Mouse (Mus musculus) hindbrain, embryonic 11.5 days (tissue): ENCODE measurements around the gene Pla2g12b. TPM values are rescaled to one million over a fixed set of nuclear protein-coding genes. Genes with fewer than 3 reads are reported as not detected.

ENCODE experiments used
- ATAC-seq: fragments of 200-750 bp; cut with Nextera tagmentation; 2 replicates; pipeline ENCODE4 v1.8.0; 2017; ENCODE audit warnings: mild to moderate bottlenecking, moderate TSS enrichment, moderate library complexity; ENCODE audit not compliant: low FRiP score
- DNase-seq: peaks from one replicate; pipeline ENCODE4 v3.0.0-alpha.2; 2015; ENCODE audit warnings: low spot score
- H3K27ac ChIP-seq: fragments of 300-500 bp; sonication (generic); 2 replicates; pipeline ENCODE4 v1.5.1; 2014; ENCODE audit warnings: mild to moderate bottlenecking, low read depth, low read length
- H3K27me3 ChIP-seq: fragments of 300-500 bp; sonication (generic); 2 replicates; pipeline ENCODE4 v1.6.1; 2014; ENCODE audit warnings: mild to moderate bottlenecking, low read length, moderate library complexity, mixed read lengths; ENCODE audit not compliant: control insufficient read depth, insufficient read depth
- H3K36me3 ChIP-seq: fragments of 300-500 bp; sonication (generic); 2 replicates; pipeline ENCODE4 v1.6.1; 2014; ENCODE audit warnings: mild to moderate bottlenecking, low read length, moderate library complexity, mixed read lengths; ENCODE audit not compliant: control insufficient read depth, insufficient read depth
- H3K4me1 ChIP-seq: fragments of 300-500 bp; sonication (generic); replicated peaks from 2 replicates; pipeline ENCODE4 v1.6.1; 2014; ENCODE audit warnings: low read length, mixed read lengths; ENCODE audit not compliant: control insufficient read depth, insufficient read depth
- H3K4me2 ChIP-seq: fragments of 300-500 bp; sonication (generic); replicated peaks from 2 replicates; pipeline ENCODE4 v1.6.1; 2014; ENCODE audit warnings: mild to moderate bottlenecking, low read depth, low read length
- H3K4me3 ChIP-seq: fragments of 300-500 bp; sonication (generic); 2 replicates; pipeline ENCODE4 v1.5.1; 2014; ENCODE audit warnings: low read depth, low read length
- H3K9ac ChIP-seq: fragments of 300-500 bp; sonication (generic); 2 replicates; pipeline ENCODE4 v1.6.1; 2014; ENCODE audit warnings: low read depth, low read length
- H3K9me3 ChIP-seq: fragments of 300-500 bp; sonication (generic); 2 replicates; pipeline ENCODE4 v1.6.1; 2016; ENCODE audit warnings: low read length; ENCODE audit not compliant: control insufficient read depth
- WGBS: fragments of 180-500 bp; shearing (Covaris S2); extraction: QIAGEN DNeasy Blood & Tissue Kit; methylation state at CpG from one replicate; pipeline ENCODE4 v1.1.7; 2014; 5-methylcytosine and 5-hydroxymethylcytosine counted together
- polyA plus RNA-seq: library from polyadenylated mRNA; unstranded; fragments of >200 nt; fragmentation: Nextera tagmentation; extraction: Ambion mirVana; gene quantifications from 2 replicates; pipeline ENCODE4 v1.2.1, GENCODE M21; 2014

Gene Pla2g12b
- polyA plus RNA-seq, 1 experiment from 2014 or later, result 0.22 TPM

DNA sequence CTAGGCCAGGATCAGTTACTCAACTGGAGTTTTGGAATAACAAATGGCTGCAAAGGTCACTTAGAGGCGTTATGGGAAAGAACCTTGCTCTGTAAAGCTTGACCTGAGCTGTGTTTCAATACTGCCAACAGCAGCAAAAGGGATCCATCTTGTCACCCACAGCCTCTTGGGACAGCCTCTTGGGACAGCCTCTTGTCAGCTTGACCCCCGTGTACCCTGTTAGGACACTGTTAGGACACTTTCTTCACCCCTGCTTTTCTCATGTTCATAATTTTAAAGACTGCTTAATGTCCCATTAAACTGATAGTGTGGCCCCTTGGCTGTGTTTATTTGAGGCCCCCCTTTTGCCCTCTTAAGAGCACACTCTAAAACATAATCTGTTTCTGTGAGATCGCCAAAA is 21.0 kb downstream of the Pla2g12b start:
- 82% methylated on average over 3 of the region's 3 CpGs for WGBS
- Histone ChIP-seq H3K9ac (no peak overlapping the region), H3K9me3 (no peaks in the 10 kb centered on the region), H3K4me1 (no peaks in the 10 kb centered on the region), H3K27me3 (no peaks in the 10 kb centered on the region), H3K4me2 (no peak overlapping the region), H3K4me3 (no peak overlapping the region), H3K27ac (no peak overlapping the region), H3K36me3 (no peaks in the 10 kb centered on the region)
- DNase-seq (no peak), ATAC-seq (no peak)

DNA sequence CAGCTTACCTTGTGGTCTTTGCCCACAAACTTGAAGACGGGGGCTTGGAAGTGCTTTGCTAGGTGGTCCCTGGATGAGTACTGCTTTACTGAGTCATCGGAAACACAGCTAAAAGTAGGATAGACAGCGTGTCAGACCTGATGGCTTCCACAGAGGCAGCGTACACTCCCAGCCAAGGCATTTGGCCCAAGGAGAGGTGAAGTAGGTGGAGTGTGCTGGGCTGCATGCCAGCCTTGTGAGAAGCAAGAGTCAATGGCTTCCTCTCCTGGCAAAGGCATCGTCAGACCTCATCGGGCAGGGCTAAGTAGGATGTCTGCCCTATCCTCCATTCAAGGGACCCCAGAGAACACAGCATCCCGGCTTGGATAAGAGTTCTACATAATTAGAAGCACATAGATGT is 21.9 kb downstream of the Pla2g12b start:
- Histone ChIP-seq H3K36me3 (no peaks in the 10 kb centered on the region), H3K4me2 (no peak overlapping the region), H3K9me3 (no peaks in the 10 kb centered on the region), H3K9ac (no peak overlapping the region), H3K27me3 (no peaks in the 10 kb centered on the region), H3K27ac (no peak overlapping the region), H3K4me1 (no peaks in the 10 kb centered on the region), H3K4me3 (no peak overlapping the region)
- 93% methylated on average over 7 of the region's 7 CpGs for WGBS
- ATAC-seq (no peak), DNase-seq (no peak)

DNA sequence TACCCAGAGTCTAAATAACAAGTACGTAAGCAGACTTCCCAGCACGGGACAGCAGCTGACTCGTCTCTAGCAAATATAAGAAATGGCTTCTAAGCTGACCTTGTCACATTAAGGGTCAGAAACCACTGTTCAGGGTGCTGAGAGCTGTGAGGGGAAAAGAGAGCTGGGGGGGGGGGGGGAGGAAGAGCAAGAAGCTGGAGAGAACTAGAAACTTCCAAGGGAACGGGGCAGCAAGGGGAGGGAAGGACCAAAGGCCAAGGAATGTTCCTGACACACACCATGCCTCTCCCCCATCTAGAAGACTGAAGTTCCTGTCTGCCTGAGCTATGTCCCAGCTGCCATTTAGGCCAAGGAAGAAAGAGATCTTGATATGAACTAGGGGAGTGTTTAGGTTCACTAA is 22.9 kb downstream of the Pla2g12b start:
- ATAC-seq (no peak), DNase-seq (no peak)
- H3K4me3 ChIP-seq, result no peak overlapping the region
- H3K4me1 ChIP-seq, result no peaks in the 10 kb centered on the region
- H3K4me2 ChIP-seq, result no peak overlapping the region
- no peaks in the 10 kb centered on the region for H3K27me3 ChIP-seq
- no peaks in the 10 kb centered on the region for H3K9me3 ChIP-seq
- no peaks in the 10 kb centered on the region for H3K36me3 ChIP-seq
- H3K27ac ChIP-seq, result no peak overlapping the region
- 67% methylated on average over 4 of the region's 4 CpGs for WGBS
- no peak overlapping the region for H3K9ac ChIP-seq

DNA sequence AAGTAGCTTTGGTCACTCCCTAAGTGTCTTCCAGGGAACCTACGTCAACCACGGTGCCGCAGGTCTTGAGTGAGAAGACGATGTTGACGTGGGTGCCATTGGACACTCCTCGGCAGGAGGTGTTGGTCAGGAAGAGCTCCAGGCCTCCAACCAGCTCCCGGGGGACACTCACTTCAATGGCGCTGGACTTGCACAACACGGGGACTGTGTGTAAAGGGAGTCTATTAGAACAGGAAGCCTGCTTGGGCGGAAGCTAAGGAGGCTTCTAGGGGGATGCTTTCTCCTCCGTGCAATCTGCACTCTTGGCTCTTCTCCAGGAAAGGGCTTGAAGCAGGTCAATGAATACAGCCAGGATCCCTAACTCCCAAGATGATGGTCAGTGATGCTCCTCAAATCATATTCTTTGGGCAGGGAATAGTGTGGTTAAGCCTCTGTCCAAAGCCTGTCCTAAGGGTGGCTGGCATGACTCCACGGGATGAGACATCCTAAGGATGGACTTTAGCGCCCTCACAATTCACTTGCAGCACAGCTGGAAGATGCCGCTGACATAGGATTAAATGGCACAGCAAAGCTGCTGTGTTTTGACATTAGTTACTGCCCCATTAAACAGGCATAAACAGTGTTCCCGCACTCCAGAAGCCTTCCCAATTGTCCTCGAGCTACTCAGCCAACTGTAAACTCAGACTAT is 26.1 kb downstream of the Pla2g12b start:
- ATAC-seq, result no peak

DNA sequence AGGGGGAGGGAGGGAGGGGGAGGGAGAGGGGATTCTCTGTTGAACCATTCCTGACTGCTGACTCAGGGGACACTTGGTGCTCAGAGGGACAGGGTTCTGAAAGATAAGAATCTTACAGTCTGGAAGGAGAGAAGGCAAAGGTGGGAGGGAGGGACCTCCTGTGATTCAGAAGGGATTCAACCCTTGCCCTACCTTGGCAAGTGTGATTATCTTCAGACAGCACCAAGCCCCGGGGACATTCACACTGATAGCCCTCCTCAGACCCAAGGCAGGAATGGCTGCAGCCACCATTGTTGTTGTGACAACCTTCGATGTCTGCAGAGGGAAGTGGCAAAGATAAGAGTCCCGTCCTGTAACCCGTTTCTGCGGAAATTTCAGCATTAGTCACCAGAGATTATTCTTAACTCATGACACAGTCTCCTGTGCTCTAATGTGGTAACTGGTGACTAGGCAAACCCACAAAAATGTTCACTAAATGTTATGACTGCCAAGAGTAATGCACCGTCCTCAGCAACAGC is 27.3 kb downstream of the Pla2g12b start:
- H3K27ac ChIP-seq, result no peak overlapping the region
- WGBS, result 61% methylated on average over 6 of the region's 6 CpGs
- no peaks in the 10 kb centered on the region for H3K9me3 ChIP-seq
- no peaks in the 10 kb centered on the region for H3K27me3 ChIP-seq
- H3K4me2 ChIP-seq, result no peak overlapping the region
- no peaks in the 10 kb centered on the region for H3K36me3 ChIP-seq
- ATAC-seq (no peak), DNase-seq (no peak)
- no peaks in the 10 kb centered on the region for H3K4me1 ChIP-seq
- H3K9ac ChIP-seq, result no peak overlapping the region
- no peak overlapping the region for H3K4me3 ChIP-seq

More for the DNA sequence above, 26.1 kb downstream of the Pla2g12b start:
- H3K9ac ChIP-seq, result no peak overlapping the region
- no peak for DNase-seq
- 83% methylated on average over 16 of the region's 16 CpGs for WGBS
- no peaks in the 10 kb centered on the region for H3K4me1 ChIP-seq
- H3K4me2 ChIP-seq, result no peak overlapping the region
- H3K27ac ChIP-seq, result no peak overlapping the region
- no peaks in the 10 kb centered on the region for H3K36me3 ChIP-seq
- no peaks in the 10 kb centered on the region for H3K27me3 ChIP-seq
- no peaks in the 10 kb centered on the region for H3K9me3 ChIP-seq
- H3K4me3 ChIP-seq, result no peak overlapping the region

DNA sequence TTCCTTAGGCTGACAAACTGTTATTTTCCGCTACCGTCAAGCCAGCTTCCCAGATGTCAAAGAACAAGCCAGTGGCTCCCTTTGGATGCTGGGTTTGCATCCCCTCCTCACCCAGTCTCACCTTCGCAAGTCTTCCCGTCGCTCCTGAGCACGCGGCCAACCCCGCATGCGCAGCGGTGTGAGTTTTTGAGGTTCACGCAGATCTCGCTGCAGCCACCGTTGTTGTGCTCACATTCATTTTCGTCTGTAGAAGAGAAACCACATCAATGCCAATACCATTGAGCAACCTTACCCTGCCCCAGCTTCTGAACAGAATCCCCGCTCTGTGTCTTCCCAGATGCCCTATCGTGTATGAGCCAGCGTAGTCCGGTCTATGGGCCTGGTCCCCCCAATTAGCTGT is 32.3 kb downstream of the Pla2g12b start:
- H3K9me3 ChIP-seq, result no peaks in the 10 kb centered on the region
- H3K27me3 ChIP-seq, result no peaks in the 10 kb centered on the region
- WGBS, result 94% methylated on average over 18 of the region's 18 CpGs

DNA sequence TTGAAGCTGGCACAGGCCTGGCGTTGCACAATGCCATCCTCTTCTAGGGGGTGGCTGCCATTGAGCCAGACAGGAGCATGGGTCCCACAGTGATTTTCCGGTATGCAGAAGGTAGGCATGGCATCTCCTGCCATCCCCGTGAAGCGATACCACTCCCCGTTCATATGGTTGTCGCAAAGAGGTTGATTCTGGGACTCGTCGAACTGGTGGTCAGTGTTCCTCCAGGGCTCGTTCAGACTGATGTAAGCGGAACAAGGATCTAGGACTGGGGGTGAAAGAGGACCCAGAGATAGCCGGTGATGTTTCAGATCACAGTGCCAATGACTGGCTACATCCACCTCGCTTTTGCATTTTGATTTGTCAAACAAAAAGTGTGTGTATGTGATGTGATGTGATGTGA is 35.2 kb downstream of the Pla2g12b start:
- 94% methylated on average over 12 of the region's 12 CpGs for WGBS
- H3K27ac ChIP-seq, result no peak overlapping the region
- no peak overlapping the region for H3K4me3 ChIP-seq
- H3K27me3 ChIP-seq, result no peaks in the 10 kb centered on the region
- no peak overlapping the region for H3K4me2 ChIP-seq
- DNase-seq (no peak), ATAC-seq (no peak)
- no peak overlapping the region for H3K9ac ChIP-seq
- no peaks in the 10 kb centered on the region for H3K9me3 ChIP-seq
- H3K36me3 ChIP-seq, result no peaks in the 10 kb centered on the region
- no peaks in the 10 kb centered on the region for H3K4me1 ChIP-seq

More for the DNA sequence above, 32.3 kb downstream of the Pla2g12b start:
- Histone ChIP-seq H3K4me2 (no peak overlapping the region), H3K4me1 (no peaks in the 10 kb centered on the region), H3K9ac (no peak overlapping the region), H3K27ac (no peak overlapping the region), H3K36me3 (no peaks in the 10 kb centered on the region), H3K4me3 (no peak overlapping the region)
- DNase-seq (no peak), ATAC-seq (no peak)

DNA sequence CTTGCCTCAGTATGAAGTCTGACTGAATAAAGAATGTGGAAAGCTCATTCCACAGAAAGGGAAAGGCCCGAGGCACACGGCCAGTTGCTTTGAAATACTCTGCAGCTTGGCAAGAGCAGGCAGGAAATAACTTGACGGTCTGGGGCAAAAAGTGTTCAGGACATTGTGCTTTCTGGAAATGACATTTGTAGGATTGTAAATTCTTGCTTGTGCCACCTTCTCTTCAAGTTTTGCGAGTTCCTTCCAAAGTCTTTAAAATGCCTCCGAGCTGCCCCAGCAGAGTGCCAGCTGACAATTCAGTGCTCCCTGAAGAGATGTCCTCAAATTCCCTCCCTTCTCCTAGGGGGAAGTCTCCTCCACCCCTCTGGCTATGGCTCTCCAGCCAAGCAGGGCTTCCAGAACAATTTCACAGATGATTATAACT is 36.1 kb downstream of the Pla2g12b start:
- 71% methylated on average over 5 of the region's 5 CpGs for WGBS
- no peaks in the 10 kb centered on the region for H3K27me3 ChIP-seq
- DNase-seq, result no peak

DNA sequence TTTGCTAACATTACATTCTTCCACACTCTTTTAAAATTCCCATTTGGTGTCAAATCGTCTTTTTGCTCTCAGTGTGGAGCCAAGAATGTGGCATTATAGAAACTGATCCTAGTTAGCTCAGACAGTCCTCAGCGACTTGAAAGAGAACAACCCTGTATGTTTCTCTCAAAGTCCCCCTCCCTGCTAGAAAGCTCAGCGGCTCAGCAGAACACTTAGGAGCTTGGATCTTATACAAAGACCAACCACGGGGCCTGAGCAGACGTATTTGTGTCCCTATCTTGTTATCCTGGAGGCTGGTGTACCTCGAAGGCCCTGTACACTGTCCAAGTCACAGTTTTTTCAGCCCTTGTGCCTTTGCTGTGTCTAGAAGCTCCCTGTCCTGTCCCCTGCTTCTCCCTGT is 36.7 kb downstream of the Pla2g12b start:
- no peak overlapping the region for H3K4me2 ChIP-seq
- no peaks in the 10 kb centered on the region for H3K27me3 ChIP-seq
- no peak for DNase-seq
- no peak overlapping the region for H3K27ac ChIP-seq
- no peak overlapping the region for H3K4me3 ChIP-seq
- no peak for ATAC-seq
- no peaks in the 10 kb centered on the region for H3K4me1 ChIP-seq
- H3K9ac ChIP-seq, result no peak overlapping the region
- H3K36me3 ChIP-seq, result no peaks in the 10 kb centered on the region
- WGBS, result 61% methylated on average over 6 of the region's 6 CpGs
- H3K9me3 ChIP-seq, result no peaks in the 10 kb centered on the region

More for the DNA sequence above, 36.1 kb downstream of the Pla2g12b start:
- H3K4me3 ChIP-seq, result no peak overlapping the region
- H3K9ac ChIP-seq, result no peak overlapping the region
- no peak overlapping the region for H3K4me2 ChIP-seq
- no peaks in the 10 kb centered on the region for H3K36me3 ChIP-seq
- no peak for ATAC-seq
- no peak overlapping the region for H3K27ac ChIP-seq
- no peaks in the 10 kb centered on the region for H3K9me3 ChIP-seq
- H3K4me1 ChIP-seq, result no peaks in the 10 kb centered on the region
